Mouse (Mus musculus) lung, embryonic 14.5 days (tissue): ENCODE results near the gene Rapsn. TPM values are rescaled to one million over a fixed set of nuclear protein-coding genes. Genes with fewer than 3 reads are reported as not detected.
"Not testable (repeated sequence)": the region's sequence is repeated elsewhere in the genome, so short reads cannot be mapped to it uniquely, and the experiment has no call there.

Source experiments
- ATAC-seq: fragments of 200-750 bp; cut with Nextera tagmentation; 2 replicates; pipeline ENCODE4 v1.8.0; 2017; ENCODE audit warnings: mild to moderate bottlenecking, moderate TSS enrichment, moderate library complexity; ENCODE audit not compliant: insufficient read depth
- DNase-seq: peaks from one replicate; pipeline ENCODE4 v3.0.0-alpha.2; 2015
- H3K27ac ChIP-seq: fragments of 300-500 bp; sonication (generic); 2 replicates; pipeline ENCODE4 v1.5.1; 2014; ENCODE audit warnings: low read depth, mild to moderate bottlenecking, moderate library complexity
- H3K27me3 ChIP-seq: fragments of 300-500 bp; sonication (generic); 2 replicates; pipeline ENCODE4 v1.6.1; 2014; ENCODE audit warnings: low read length, control low read depth; ENCODE audit not compliant: insufficient read depth
- H3K36me3 ChIP-seq: fragments of 300-500 bp; sonication (generic); 2 replicates; pipeline ENCODE4 v1.6.1; 2014; ENCODE audit warnings: control low read depth; ENCODE audit not compliant: insufficient read depth
- H3K4me1 ChIP-seq: fragments of 300-500 bp; sonication (generic); 2 replicates; pipeline ENCODE4 v1.6.1; 2014; ENCODE audit warnings: antibody characterized with exemption, control low read depth; ENCODE audit not compliant: insufficient read depth
- H3K4me2 ChIP-seq: fragments of 300-500 bp; sonication (generic); 2 replicates; pipeline ENCODE4 v1.6.1; 2014; ENCODE audit warnings: mild to moderate bottlenecking
- H3K4me3 ChIP-seq: fragments of 300-500 bp; sonication (generic); 2 replicates; pipeline ENCODE4 v1.5.1; 2014; ENCODE audit warnings: low read depth, low read length
- H3K9ac ChIP-seq: fragments of 300-500 bp; sonication (generic); 2 replicates; pipeline ENCODE4 v1.6.1; 2014
- H3K9me3 ChIP-seq: fragments of 300-500 bp; sonication (generic); 2 replicates; pipeline ENCODE4 v1.6.1; 2016; ENCODE audit warnings: low read depth, low read length, control low read depth
- CTCF ChIP-seq: IDR thresholded peaks from 2 replicates; pipeline ENCODE4 v1.5.1; 2016; ENCODE audit warnings: antibody characterized with exemption, low read depth
- WGBS: fragments of 180-500 bp; shearing (Covaris S2); extraction: QIAGEN DNeasy Blood & Tissue Kit; methylation state at CpG from one replicate; pipeline ENCODE4 v1.1.7; 2014; 5-methylcytosine and 5-hydroxymethylcytosine counted together
- polyA plus RNA-seq: library from polyadenylated mRNA; unstranded; fragments of >200 nt; fragmentation: Nextera tagmentation; extraction: Ambion mirVana; gene quantifications from 2 replicates; pipeline ENCODE4 v1.2.1, GENCODE M21; 2014

Rapsn gene
- polyA plus RNA-seq, 1 experiment from 2014 or later = 1.5 TPM

GRCm38 (mm10) chr2:91041786-91042185 lies 6.4 kb downstream of the Rapsn start:
- DNase-seq (no peak), ATAC-seq (no peak)
- TF ChIP-seq CTCF = no peak
- Histone ChIP-seq H3K4me3 (no peak overlapping the region), H3K4me2 (no peak overlapping the region), H3K4me1 (no peaks in the 10 kb centered on the region), H3K27ac (no peak overlapping the region), H3K27me3 (no peaks in the 10 kb centered on the region), H3K36me3 (no peaks in the 10 kb centered on the region), H3K9ac (no peak overlapping the region), H3K9me3 (no peaks in the 10 kb centered on the region)
- 67% methylated on average over 8 of the region's 8 CpGs for WGBS

GRCm38 (mm10) chr2:91042651-91043398 lies 7.4 kb downstream of the Rapsn start:
- ATAC-seq (no peak), DNase-seq (no peak)
- Histone ChIP-seq H3K4me3 (no peak overlapping the region), H3K27me3 (no peaks in the 10 kb centered on the region), H3K4me2 (no peak overlapping the region), H3K27ac (no peak overlapping the region), H3K9ac (no peak overlapping the region), H3K9me3 (no peaks in the 10 kb centered on the region), H3K4me1 (no peaks in the 10 kb centered on the region), H3K36me3 (no peaks in the 10 kb centered on the region)
- no peak for TF ChIP-seq CTCF
- 65% methylated on average over 21 of the region's 21 CpGs for WGBS

- Histone ChIP-seq H3K9ac (no peak overlapping the region), H3K36me3 (no peaks in the 10 kb centered on the region), H3K4me3 (no peak overlapping the region), H3K9me3 (no peaks in the 10 kb centered on the region), H3K4me1 (no peaks in the 10 kb centered on the region), H3K4me2 (no peak overlapping the region), H3K27me3 (no peaks in the 10 kb centered on the region), H3K27ac (no peak overlapping the region)
- TF ChIP-seq CTCF = no peak
- no peak for DNase-seq
- ATAC-seq = no peak
- WGBS = 73% methylated on average over 13 of the region's 13 CpGs
Measured at GRCm38 (mm10) chr2:91044727-91045126, 9.3 kb downstream of the Rapsn start.

- H3K4me2 ChIP-seq, H3K27me3 ChIP-seq, H3K9me3 ChIP-seq, H3K4me1 ChIP-seq, DNase-seq, ATAC-seq, H3K9ac ChIP-seq, H3K36me3 ChIP-seq, H3K4me3 ChIP-seq, H3K27ac ChIP-seq: not testable (repeated sequence)
- 84% methylated on average over 1 of the region's 1 CpGs for WGBS
Measured at GRCm38 (mm10) chr2:91045805-91046204, 10.4 kb downstream of the Rapsn start.

GRCm38 (mm10) chr2:91047359-91047758 lies 11.9 kb downstream of the Rapsn start:
- Histone ChIP-seq H3K9me3 (no peaks in the 10 kb centered on the region), H3K4me3 (no peak overlapping the region), H3K4me1 (no peaks in the 10 kb centered on the region), H3K4me2 (no peak overlapping the region), H3K9ac (no peak overlapping the region), H3K27ac (no peak overlapping the region), H3K36me3 (no peaks in the 10 kb centered on the region; the same call in 1 of the 2 replicates), H3K27me3 (no peaks in the 10 kb centered on the region)
- no peak for TF ChIP-seq CTCF
- no peak for ATAC-seq
- no peak for DNase-seq
- 77% methylated on average over 9 of the region's 9 CpGs for WGBS

- H3K9me3 ChIP-seq = no peaks in the 10 kb centered on the region
Measured at GRCm38 (mm10) chr2:91051917-91052316, 16.5 kb downstream of the Rapsn start.

GRCm38 (mm10) chr2:91052752-91053151 lies 17.3 kb downstream of the Rapsn start:
- peak overlapping the region; percentile 63 for H3K4me2 ChIP-seq
- no peak overlapping the region for H3K9ac ChIP-seq
- 40% methylated on average over 2 of the region's 2 CpGs for WGBS
- H3K4me3 ChIP-seq = peak overlapping the region; percentile 84; the same call in 1 of the 2 replicates
- ATAC-seq (no peak), DNase-seq (no peak)
- H3K36me3 ChIP-seq = peaks cover 28% of the 10 kb centered on the region
- no peak for TF ChIP-seq CTCF
- peaks cover 5% of the 10 kb centered on the region; the same call in 1 of the 2 replicates for H3K4me1 ChIP-seq
- H3K9me3 ChIP-seq = no peaks in the 10 kb centered on the region
- H3K27me3 ChIP-seq = no peaks in the 10 kb centered on the region
- H3K27ac ChIP-seq = no peak overlapping the region

More at GRCm38 (mm10) chr2:91051917-91052316, 16.5 kb downstream of the Rapsn start:
- no peak overlapping the region for H3K4me2 ChIP-seq
- no peak overlapping the region for H3K9ac ChIP-seq
- no peak for ATAC-seq
- H3K27me3 ChIP-seq = no peaks in the 10 kb centered on the region
- peaks cover 5% of the 10 kb centered on the region; the same call in 1 of the 2 replicates for H3K4me1 ChIP-seq
- no peak overlapping the region for H3K4me3 ChIP-seq
- H3K36me3 ChIP-seq = peaks cover 20% of the 10 kb centered on the region
- DNase-seq = no peak
- H3K27ac ChIP-seq = no peak overlapping the region
- no peak for TF ChIP-seq CTCF
- 74% methylated on average over 3 of the region's 3 CpGs for WGBS
